Mouse (Mus musculus) erythroblast, embryonic 14.5 days (primary cell): ENCODE measurements around the gene Rccd1.

Source experiments
- GATA1 ChIP-seq: IDR thresholded peaks from 2 replicates; pipeline ENCODE4 v1.6.1; 2012; ENCODE audit warnings: low read length, inconsistent platforms, mixed read lengths
- TAL1 ChIP-seq: IDR thresholded peaks from 3 replicates; pipeline ENCODE4 v1.6.1; 2012; ENCODE audit warnings: low read length, inconsistent platforms, mixed read lengths

DNA sequence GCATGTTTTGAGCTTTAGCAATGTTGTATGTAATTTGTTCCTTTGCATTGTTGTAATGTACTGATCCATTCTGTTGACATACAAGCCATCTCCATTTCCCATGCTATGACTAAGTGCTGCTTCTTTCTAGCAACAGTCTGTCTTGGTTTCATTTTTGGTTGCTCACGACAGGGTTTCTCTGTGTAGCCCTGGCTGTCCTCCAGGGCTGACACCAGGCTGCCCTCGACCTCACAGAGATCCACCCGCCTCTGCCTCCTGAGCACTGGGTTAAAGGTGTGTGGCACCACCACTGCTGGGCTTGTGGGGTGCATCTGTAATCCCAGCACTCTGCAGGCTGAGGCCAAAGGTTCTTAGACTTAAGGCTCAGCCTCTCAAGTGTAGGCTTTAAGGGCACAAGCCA, 24.7 kb downstream of the Rccd1 start:
- no peak for TF ChIP-seq GATA1
- no peak for TF ChIP-seq TAL1
